In the genomic region with DNA sequence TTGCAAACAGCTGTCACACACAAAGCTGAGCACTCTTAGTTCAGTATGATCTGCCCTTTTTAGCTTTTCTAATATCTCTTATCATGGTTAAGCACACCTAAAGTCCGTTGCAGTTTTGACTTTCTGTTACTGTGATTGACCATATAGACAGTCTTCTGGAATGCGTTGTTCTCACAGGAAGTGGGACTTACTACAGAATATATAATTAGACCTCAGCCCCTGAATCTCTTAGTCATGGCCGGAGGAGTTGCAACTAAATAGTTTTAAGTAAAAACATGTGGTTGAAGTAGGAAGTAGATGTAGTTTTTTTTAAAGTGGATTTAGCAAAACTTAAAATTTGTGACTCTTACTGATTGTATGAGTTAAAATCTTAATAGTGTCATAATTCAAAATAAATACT, we compare ENCODE assay signal across 19 mouse cellular contexts.
"Had no signal": no experiment of that assay in that cellular context is flagged by ENCODE, and none has a peak within 500 bp of the region (broad histone marks: within the 10 kb centered on the region; RNA-seq: fewer than 3 reads in every experiment).

No protein-coding gene starts in this region.

- H3K4me2 ChIP-seq: limb, embryonic 12.5 days; liver, embryonic 15.5 days; midbrain, embryonic 11.5 days; midbrain, embryonic 15.5 days; neural tube, embryonic 15.5 days had no signal

- H3K4me3 ChIP-seq: layer of hippocampus, adult 2 months; limb, embryonic 12.5 days; liver, embryonic 15.5 days; megakaryocyte, embryonic 14.5 days; midbrain, embryonic 15.5 days; neural tube, embryonic 15.5 days had no signal

- DNase-seq: kidney, adult 11 months; kidney, adult 9 months; kidney, postnatal 10 days; kidney, postnatal 4 days; liver; lung, adult 2 months; lung, postnatal 36 days; right cerebral cortex, postnatal 4 days; spleen, adult 18-20 months; thymus, adult 18-20 months; thymus, postnatal 14 days had no signal

- H3K9ac ChIP-seq: limb, embryonic 12.5 days; liver, embryonic 15.5 days; midbrain, embryonic 15.5 days; neural tube, embryonic 15.5 days had no signal

- ATAC-seq: lung, postnatal 0 days; midbrain, embryonic 15.5 days had no signal

- H3K27me3 ChIP-seq: limb, embryonic 12.5 days; liver, embryonic 15.5 days; megakaryocyte, embryonic 14.5 days; midbrain, embryonic 15.5 days; neural tube, embryonic 15.5 days had no signal

- H3K9me3 ChIP-seq: limb, embryonic 12.5 days; liver, embryonic 15.5 days; megakaryocyte, embryonic 14.5 days; midbrain, embryonic 15.5 days; neural tube, embryonic 15.5 days had no signal

- H3K27ac ChIP-seq: layer of hippocampus, adult 2 months; limb, embryonic 12.5 days; liver, embryonic 15.5 days; midbrain, embryonic 15.5 days; neural tube, embryonic 15.5 days had no signal

- H3K4me1 ChIP-seq: limb, embryonic 12.5 days; liver, embryonic 15.5 days had no signal
